Mouse (Mus musculus) layer of hippocampus, postnatal 25 days (tissue): ENCODE measurements around the gene Olfr839-ps1. TPM values are rescaled to one million over a fixed set of nuclear protein-coding genes. Genes with fewer than 3 reads are reported as not detected.

Experiments used
- DNase-seq, 2 experiments: peaks; one replicate each; pipeline ENCODE4 v3.0.0; 2022; ENCODE audit warnings: mixed read lengths in 2 of 2, low spot score in 1 of 2; ENCODE audit errors: extremely low spot score in 1 of 2
- total RNA-seq, 2 experiments: library from RNA; stranded (reverse); gene quantifications; 2 replicates each; pipeline ENCODE4 v1.2.3; 2021

The Olfr839-ps1 gene
- under 1 TPM; 0.02 to 0.09 TPM for total RNA-seq

DNA sequence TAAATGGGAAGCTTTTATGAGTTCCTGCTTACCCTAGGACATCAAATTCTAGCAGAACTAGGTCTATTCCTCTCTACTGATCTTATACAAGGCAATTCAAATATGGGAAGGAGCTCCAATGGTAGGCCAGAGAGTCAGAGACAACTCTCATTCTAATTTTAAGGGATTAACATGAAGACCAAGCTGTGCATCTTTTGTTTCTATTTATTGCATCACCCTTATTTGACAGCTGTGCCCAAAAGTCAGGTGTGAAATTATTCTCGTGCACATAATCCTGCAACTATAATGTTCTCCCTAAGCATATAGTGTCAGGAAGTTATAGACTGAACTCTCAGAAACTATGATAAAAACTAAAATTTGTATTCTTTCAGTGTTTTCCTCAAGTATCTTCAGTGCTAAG, at the start of gene Olfr839-ps1:
Gene Olfr839-ps1 (minus strand): TSS at position 101 of the 400 bp plus-strand sequence.
- DNase-seq: no peak

DNA sequence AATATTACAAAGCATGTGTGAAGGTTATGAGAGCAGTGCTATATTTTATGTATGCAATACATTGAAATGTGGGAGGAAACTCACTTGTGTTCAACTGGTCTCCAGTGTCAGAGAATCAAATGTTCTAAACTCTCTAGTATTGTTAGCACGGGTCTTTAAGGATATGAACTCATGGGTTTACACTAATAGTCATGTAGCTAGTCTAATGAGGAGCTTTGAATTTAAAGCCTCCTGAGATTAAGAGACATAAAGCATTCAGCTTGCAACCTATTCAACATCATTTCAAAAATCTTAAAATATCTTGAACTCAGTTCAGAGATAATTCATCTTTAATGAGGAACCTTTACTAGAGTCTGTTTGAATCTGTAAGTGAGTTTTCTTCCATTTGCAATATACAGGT, 41.1 kb downstream of the Olfr839-ps1 start, which contains the start of gene Olfr837:
Gene Olfr837 (plus strand): TSS at position 301 of the 400 bp plus-strand sequence.
- no peak for DNase-seq

DNA sequence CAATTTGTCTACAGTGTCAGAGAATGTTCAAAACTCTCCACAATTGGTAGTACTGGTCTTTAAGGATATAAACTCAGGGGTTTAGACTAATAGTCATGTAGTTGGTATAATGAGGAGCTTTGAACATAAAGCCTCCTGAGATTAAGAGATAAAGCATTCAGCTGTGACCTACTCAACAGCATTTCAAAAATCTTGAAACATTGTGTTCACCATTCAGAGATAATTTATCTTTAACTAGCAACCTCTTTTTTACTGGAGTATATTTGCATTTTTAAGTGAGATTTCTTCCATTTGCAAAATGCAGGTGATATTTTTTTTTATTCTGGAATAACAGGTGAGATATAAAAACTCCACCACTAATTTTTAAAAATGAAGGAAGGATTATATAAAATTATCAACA, 57.0 kb downstream of the Olfr839-ps1 start, which contains the start of gene Olfr836:
Gene Olfr836 (plus strand): TSS at position 301 of the 400 bp plus-strand sequence.
- no peak for DNase-seq

Other genes starting within 250 kb of the Olfr839-ps1 start
- not detected for gene Olfr832, start 240.2 kb downstream of the Olfr839-ps1 start, total RNA-seq
- not detected for gene Olfr834, start 189.3 kb downstream of the Olfr839-ps1 start, total RNA-seq
- gene Olfr835, start 144.6 kb downstream of the Olfr839-ps1 start, total RNA-seq: not detected
- gene Olfr836, start 56.9 kb downstream of the Olfr839-ps1 start, total RNA-seq: not detected
- not detected for gene Olfr837, start 41.0 kb downstream of the Olfr839-ps1 start, total RNA-seq
- gene Olfr843, start 74.7 kb upstream of the Olfr839-ps1 start, total RNA-seq: not detected
- not detected for gene Olfr844, start 139.0 kb upstream of the Olfr839-ps1 start, total RNA-seq
- gene Olfr845, start 159.1 kb upstream of the Olfr839-ps1 start, total RNA-seq: not detected
- not detected for gene Olfr846, start 186.7 kb upstream of the Olfr839-ps1 start, total RNA-seq
- gene Olfr847, start 201.4 kb upstream of the Olfr839-ps1 start, total RNA-seq: not detected